Comparison of ENCODE assay signal across 8 mouse cellular contexts in genomic region chr4:63494967-63495914, GRCm38 (mm10). TPM values are rescaled to one million over a fixed set of nuclear protein-coding genes. Genes with fewer than 3 reads are reported as not detected.
A peak's percentile ranks its signal among the peaks of the same experiment; 100 is the strongest.
DNase-seq lines count a peak whose midpoint lies in the region; ATAC-seq and TF ChIP-seq lines count a peak whose summit lies in the region.

No protein-coding gene starts in this region.

- TF ChIP-seq POLR2A in bone marrow, adult 2 months (IDR thresholded peaks at IDR 0.05; ENCODE audit: borderline replicate concordance, control insufficient read depth, low read depth, low read length) = peak; percentile 31; the same call in 1 of the 2 replicates
- TF ChIP-seq POLR2A in thymus, adult 2 months (IDR thresholded peaks at IDR 0.05; ENCODE audit: control insufficient read depth, extremely low read depth, insufficient read depth, low read length, poor library complexity) = 0 out of 2 replicates have a peak, but pooled peaks have one; percentile 17

- H3K9ac ChIP-seq in liver, embryonic 12.5 days = peak overlapping the region; percentile 51

- DNase-seq in cerebellum, adult 11 months = peak; percentile 6
- DNase-seq in cerebellum, adult 9-11 months = no peak
- peak; percentile 69 for DNase-seq in gastrocnemius, adult 2 months
- DNase-seq in natural killer cell, adult 2 months (ENCODE audit: low spot score in 2 of 2) = peak; percentile 18 to 40
- peak; percentile 73 for DNase-seq in thymus, adult 2 months

- peaks cover 83% of the 10 kb centered on the region for H3K27me3 ChIP-seq in liver, embryonic 12.5 days (replicated peaks)
- H3K27me3 ChIP-seq in thymus, adult 2 months (ENCODE audit: control insufficient read depth, insufficient read depth, low read length) = no peaks in the 10 kb centered on the region

- no peaks in the 10 kb centered on the region for H3K4me1 ChIP-seq in bone marrow, adult 2 months (ENCODE audit: control insufficient read depth, insufficient read depth, low read length)
- H3K4me1 ChIP-seq in liver, embryonic 12.5 days = peaks cover 19% of the 10 kb centered on the region
- H3K4me1 ChIP-seq in thymus, adult 2 months (replicated peaks; ENCODE audit: control insufficient read depth, insufficient read depth, low read length) = peaks cover 33% of the 10 kb centered on the region

- H3K36me3 ChIP-seq in liver, embryonic 12.5 days = no peaks in the 10 kb centered on the region
- H3K36me3 ChIP-seq in thymus, adult 2 months (ENCODE audit: control insufficient read depth, insufficient read depth, low read length) = no peaks in the 10 kb centered on the region

- WGBS in bone marrow, adult 2 months = under 1% methylated on average over 106 of the region's 107 CpGs
- 2% methylated on average over 99 of the region's 107 CpGs for WGBS in liver, embryonic 12.5 days (ENCODE audit: insufficient replicate concordance)
- WGBS in thymus, adult 2 months = under 1% methylated on average over 107 of the region's 107 CpGs

- no peak for TF ChIP-seq CTCF in bone marrow, adult 2 months (IDR thresholded peaks at IDR 0.05; ENCODE audit: control insufficient read depth, insufficient read depth, low read length)
- TF ChIP-seq CTCF in gastrocnemius, adult 2 months (IDR thresholded peaks at IDR 0.05) = no peak
- TF ChIP-seq CTCF in thymus, adult 2 months (IDR thresholded peaks at IDR 0.05; ENCODE audit: borderline replicate concordance, control insufficient read depth, extremely low read depth, insufficient read depth, low read length, poor library complexity) = 0 out of 2 replicates have a peak, but pooled peaks have one; percentile 8

- H3K27ac ChIP-seq in bone marrow, adult 2 months (ENCODE audit: control insufficient read depth, insufficient read depth, low read depth, low read length, poor library complexity) = no peak overlapping the region; the same call in 1 of the 2 replicates
- peak overlapping the region; percentile 60 for H3K27ac ChIP-seq in gastrocnemius, adult 2 months
- H3K27ac ChIP-seq in liver, embryonic 12.5 days = no peak overlapping the region
- peak overlapping the region; percentile 50; the same call in 1 of the 2 replicates for H3K27ac ChIP-seq in thymus, adult 2 months (ENCODE audit: control insufficient read depth, insufficient read depth, low read length)

- peak; percentile 49 for ATAC-seq in inflammation-experienced regulatory T-cells, adult 6 months
- ATAC-seq in liver, embryonic 12.5 days = peak; percentile 31

- H3K4me3 ChIP-seq in bone marrow, adult 2 months (replicated peaks; ENCODE audit: control insufficient read depth, low read depth, low read length) = peak overlapping the region; percentile 40
- H3K4me3 ChIP-seq in gastrocnemius, adult 2 months = peak overlapping the region; percentile 74
- peak overlapping the region; percentile 56 for H3K4me3 ChIP-seq in liver, embryonic 12.5 days
- peak overlapping the region; percentile 63 for H3K4me3 ChIP-seq in thymus, adult 2 months (ENCODE audit: control insufficient read depth, insufficient read depth, low read length)

- intact Hi-C loops in gastrocnemius, adult 2 months (cut with DNase I) = loop anchor here (5.0 kb wide), 1 partner anchor 47 kb away; the partner anchor contains the start of gene Atp6v1g1

- H3K4me2 ChIP-seq in liver, embryonic 12.5 days = peak overlapping the region; percentile 74

- no peaks in the 10 kb centered on the region for H3K9me3 ChIP-seq in liver, embryonic 12.5 days (replicated peaks)

RNA-seq across cellular contexts. Expression of gene Whrn, which starts 0.6 kb away (rescaled TPM):
- polyA plus RNA-seq in bone marrow, adult 2 months (2011; ENCODE audit: insufficient read depth, insufficient read length, low replicate concordance, missing spikeins) = 1.6 and 13.0 TPM in 2 replicates
- total RNA-seq in gastrocnemius, adult 2 months (2021) = 1 to 10 TPM; 1.6 to 2.2 TPM
- polyA plus RNA-seq in inflammation-experienced regulatory T-cells, adult 6 months (2017; shearing (Covaris generic)) = 1 to 10 TPM in 2 of 3 experiments, under 1 TPM in 1; 0.75 to 4.4 (median 3.9) TPM
- 1.1 and 1.4 TPM in 2 replicates for polyA plus RNA-seq in liver, embryonic 12.5 days (2016; fragmentation: Nextera tagmentation; extraction: Ambion mirVana)
- 132 and 204 TPM in 2 replicates for polyA plus RNA-seq in thymus, adult 2 months (2012; rRNA removed)

RNA-seq across cellular contexts. Expression of gene Atp6v1g1, which starts 49.3 kb away (rescaled TPM):
- 79.7 and 87.6 TPM in 2 replicates for polyA plus RNA-seq in bone marrow, adult 2 months (2011; ENCODE audit: insufficient read depth, insufficient read length, low replicate concordance, missing spikeins)
- 100 to 1,000 TPM; 212 to 239 TPM for total RNA-seq in gastrocnemius, adult 2 months (2021)
- 100 to 1,000 TPM; 197 to 241 (median 218) TPM for polyA plus RNA-seq in inflammation-experienced regulatory T-cells, adult 6 months (2017; shearing (Covaris generic))
- 124 and 125 TPM in 2 replicates for polyA plus RNA-seq in liver, embryonic 12.5 days (2016; fragmentation: Nextera tagmentation; extraction: Ambion mirVana)
- 39.4 and 41.5 TPM in 2 replicates for polyA plus RNA-seq in thymus, adult 2 months (2012; rRNA removed)

Comparison
In these comparisons a context has a peak if more than half of its experiments do, and no peak if none do; other contexts are left out.
1. H3K27ac ChIP-seq: peak in gastrocnemius, adult 2 months (single experiment) and thymus, adult 2 months (single experiment); none in bone marrow, adult 2 months (single experiment) and liver, embryonic 12.5 days (single experiment).
2. Peak in every context shown above with its lines, with median percentiles within 50 percentile points of each other: H3K4me3 ChIP-seq.